Mouse (Mus musculus): Measurements from ENCODE around the gene Vcp. TPM values are rescaled to one million over a fixed set of nuclear protein-coding genes. Genes with fewer than 3 reads are reported as not detected.

Gene Vcp
- total RNA-seq, 4 experiments from 2014 or later: 173 to 199 (median 188) TPM

GRCm38 (mm10) chr4:42945952-42946351, 54.4 kb downstream of the Vcp start:
- DNase-seq (ENCODE audit: low spot score in 2 of 2): peak in 1 of 2 experiments; percentile 55

GRCm38 (mm10) chr4:42945445-42945844, 54.9 kb downstream of the Vcp start:
- no peak for DNase-seq (ENCODE audit: low spot score in 2 of 2)

- DNase-seq (ENCODE audit: low spot score in 2 of 2): no peak
Measured at GRCm38 (mm10) chr4:42945043-42945442, 55.3 kb downstream of the Vcp start.

GRCm38 (mm10) chr4:42944185-42944584, 56.1 kb downstream of the Vcp start:
- DNase-seq (ENCODE audit: low spot score in 2 of 2): peak in 1 of 2 experiments; percentile 23

GRCm38 (mm10) chr4:42943341-42943740, 57.0 kb downstream of the Vcp start:
- no peak for DNase-seq (ENCODE audit: low spot score in 2 of 2)

GRCm38 (mm10) chr4:42941396-42941795, 58.9 kb downstream of the Vcp start:
- peak in 1 of 2 experiments; percentile 19 for DNase-seq (ENCODE audit: low spot score in 2 of 2)

- peak in 1 of 2 experiments; percentile 37 for DNase-seq (ENCODE audit: low spot score in 2 of 2)
Measured at GRCm38 (mm10) chr4:42933630-42934029, 66.7 kb downstream of the Vcp start.

GRCm38 (mm10) chr4:42932229-42932969, 67.9 kb downstream of the Vcp start:
- DNase-seq (ENCODE audit: low spot score in 2 of 2): no peak

Other genes with a start within 250 kb of the Vcp start
- gene Ccl19, start 243.9 kb downstream of the Vcp start, total RNA-seq (2022): under 1 TPM in 1 of 4 experiments, not detected in 3; 0.84 TPM
- gene Ccl21a, start 226.5 kb downstream of the Vcp start, total RNA-seq (2022): not detected
- gene Fam205a1, start 146.6 kb downstream of the Vcp start, total RNA-seq (2022): under 1 TPM in 2 of 4 experiments, not detected in 2; 0.11 to 0.14 TPM
- 1 to 10 TPM; 1.8 to 2.2 (median 2.1) TPM for gene Gm12394, start 143.7 kb downstream of the Vcp start, total RNA-seq (2022)
- 1 to 10 TPM; 1.3 to 2.4 (median 1.7) TPM for gene Fam205c, start 126.3 kb downstream of the Vcp start, total RNA-seq (2022)
- gene Phf24, start 83.8 kb downstream of the Vcp start, total RNA-seq (2022): 100 to 1,000 TPM; 321 to 373 (median 328) TPM
- gene Dnajb5, start 50.7 kb downstream of the Vcp start, total RNA-seq (2022): 100 to 1,000 TPM; 118 to 162 (median 149) TPM
- gene 1700022I11Rik, start 30.9 kb downstream of the Vcp start, total RNA-seq (2022): not detected
- gene Fancg, start 10.0 kb upstream of the Vcp start, total RNA-seq (2022): 10 to 100 TPM; 12.5 to 14.6 (median 13.7) TPM
- gene Pigo, start 25.3 kb upstream of the Vcp start, total RNA-seq (2022): 10 to 100 TPM; 23.1 to 31.2 (median 25.2) TPM
- gene Stoml2, start 31.2 kb upstream of the Vcp start, total RNA-seq (2022): 100 to 1,000 TPM in 3 of 4 experiments, 10 to 100 TPM in 1; 97.3 to 121 (median 114) TPM
- gene Fam214b, start 45.7 kb upstream of the Vcp start, total RNA-seq (2022): 10 to 100 TPM; 32.3 to 44.5 (median 37.2) TPM
- 10 to 100 TPM; 43.9 to 50.8 (median 48.2) TPM for gene Unc13b, start 58.4 kb upstream of the Vcp start, total RNA-seq (2022)

Measured in left cerebral cortex, adult 8-10 months (tissue).